Mouse (Mus musculus): ENCODE measurements around the gene Ptpra. TPM values are rescaled to one million over a fixed set of nuclear protein-coding genes. Genes with fewer than 3 reads are reported as not detected.

The Ptpra gene
- polyA plus RNA-seq, 1 experiment from 2014 or later: 102 TPM

DNA sequence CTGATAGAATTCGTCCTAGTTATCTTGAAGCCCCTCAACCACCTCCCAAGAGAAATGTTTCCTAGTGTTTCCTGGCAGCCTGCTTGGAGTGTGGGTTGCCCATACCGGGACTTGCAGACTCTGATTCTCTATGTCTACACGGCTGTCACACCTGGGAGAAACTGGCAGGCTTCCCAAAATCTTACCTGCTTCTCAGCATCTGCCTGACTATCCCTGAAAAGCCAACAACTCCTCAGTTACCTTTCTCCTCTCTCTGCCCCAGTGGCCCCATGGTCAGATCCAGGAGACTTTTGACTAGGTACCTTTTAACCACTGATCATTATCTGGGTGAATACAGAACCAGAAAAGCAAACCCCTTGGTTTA, 1.6 kb downstream of the Ptpra start:
- H3K27ac ChIP-seq (ENCODE audit: low read depth, low read length): no peak overlapping the region
- H3K9me3 ChIP-seq (ENCODE audit: control insufficient read depth, low read length): no peaks in the 10 kb centered on the region
- H3K4me3 ChIP-seq (ENCODE audit: low read depth, low read length): no peak overlapping the region
- DNase-seq (ENCODE audit: low spot score): no peak
- 0 out of 2 replicates have a peak, but pooled peaks cover 2% of the 10 kb centered on the region for H3K4me1 ChIP-seq (replicated peaks; ENCODE audit: control insufficient read depth, insufficient read depth, low read length)
- H3K27me3 ChIP-seq (ENCODE audit: control insufficient read depth, insufficient read depth, low read length): peaks cover 2% of the 10 kb centered on the region; the same call in 1 of the 2 replicates
- H3K36me3 ChIP-seq (ENCODE audit: control insufficient read depth, insufficient read depth, low read length): no peaks in the 10 kb centered on the region
- 75% methylated on average over 3 of the region's 3 CpGs for WGBS
- H3K9ac ChIP-seq (ENCODE audit: low read depth, low read length): no peak overlapping the region
- ATAC-seq (ENCODE audit: low FRiP score): no peak
- peak overlapping the region; percentile 82; the same call in 1 of the 2 replicates for H3K4me2 ChIP-seq (replicated peaks; ENCODE audit: low read depth, low read length)

GRCm38 (mm10) chr2:130452266-130452665, 2.2 kb downstream of the Ptpra start:
- no peak for ATAC-seq (ENCODE audit: low FRiP score)

DNA sequence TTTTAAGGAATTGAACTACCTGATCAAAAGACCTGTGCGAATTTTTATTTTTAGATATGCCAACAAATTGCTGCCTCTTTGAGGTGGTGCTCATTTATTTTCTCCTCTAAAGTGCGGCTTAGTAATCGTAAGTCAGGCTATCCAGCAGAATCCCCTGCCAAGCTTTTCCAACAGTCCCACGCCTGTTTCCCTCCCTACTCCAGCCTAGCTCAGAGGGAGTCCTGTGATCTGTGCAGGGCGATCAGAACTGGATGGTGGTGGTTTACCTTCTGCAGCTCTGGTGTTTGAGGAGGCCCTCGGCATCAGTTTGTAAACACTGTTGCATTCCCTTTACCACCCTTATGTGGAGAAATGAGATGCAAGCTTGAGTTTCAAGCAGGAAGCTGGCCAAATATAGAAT, 3.3 kb downstream of the Ptpra start:
- WGBS: 80% methylated on average over 6 of the region's 6 CpGs
- no peak for ATAC-seq (ENCODE audit: low FRiP score)
- Histone ChIP-seq H3K4me2 (replicated peaks; ENCODE audit: low read depth, low read length) (no peak overlapping the region), H3K4me3 (ENCODE audit: low read depth, low read length) (no peak overlapping the region), H3K27ac (ENCODE audit: low read depth, low read length) (no peak overlapping the region), H3K9me3 (ENCODE audit: control insufficient read depth, low read length) (no peaks in the 10 kb centered on the region), H3K4me1 (replicated peaks; ENCODE audit: control insufficient read depth, insufficient read depth, low read length) (0 out of 2 replicates have a peak, but pooled peaks cover 2% of the 10 kb centered on the region), H3K36me3 (ENCODE audit: control insufficient read depth, insufficient read depth, low read length) (no peaks in the 10 kb centered on the region), H3K27me3 (ENCODE audit: control insufficient read depth, insufficient read depth, low read length) (peaks cover 2% of the 10 kb centered on the region; the same call in 1 of the 2 replicates), H3K9ac (ENCODE audit: low read depth, low read length) (no peak overlapping the region)
- DNase-seq (ENCODE audit: low spot score): no peak

More at GRCm38 (mm10) chr2:130452266-130452665, 2.2 kb downstream of the Ptpra start:
- no peak for DNase-seq (ENCODE audit: low spot score)
- Histone ChIP-seq H3K36me3 (ENCODE audit: control insufficient read depth, insufficient read depth, low read length) (no peaks in the 10 kb centered on the region), H3K27ac (ENCODE audit: low read depth, low read length) (no peak overlapping the region), H3K9ac (ENCODE audit: low read depth, low read length) (no peak overlapping the region), H3K4me3 (ENCODE audit: low read depth, low read length) (no peak overlapping the region), H3K4me1 (replicated peaks; ENCODE audit: control insufficient read depth, insufficient read depth, low read length) (0 out of 2 replicates have a peak, but pooled peaks cover 2% of the 10 kb centered on the region), H3K9me3 (ENCODE audit: control insufficient read depth, low read length) (no peaks in the 10 kb centered on the region), H3K4me2 (replicated peaks; ENCODE audit: low read depth, low read length) (no peak overlapping the region), H3K27me3 (ENCODE audit: control insufficient read depth, insufficient read depth, low read length) (peaks cover 2% of the 10 kb centered on the region; the same call in 1 of the 2 replicates)
- 70% methylated on average over 2 of the region's 2 CpGs for WGBS

GRCm38 (mm10) chr2:130454748-130455370, 4.8 kb downstream of the Ptpra start:
- Histone ChIP-seq H3K9me3 (ENCODE audit: control insufficient read depth, low read length) (no peaks in the 10 kb centered on the region), H3K4me2 (replicated peaks; ENCODE audit: low read depth, low read length) (no peak overlapping the region), H3K9ac (ENCODE audit: low read depth, low read length) (no peak overlapping the region), H3K27ac (ENCODE audit: low read depth, low read length) (no peak overlapping the region), H3K36me3 (ENCODE audit: control insufficient read depth, insufficient read depth, low read length) (no peaks in the 10 kb centered on the region), H3K27me3 (ENCODE audit: control insufficient read depth, insufficient read depth, low read length) (no peaks in the 10 kb centered on the region), H3K4me3 (ENCODE audit: low read depth, low read length) (no peak overlapping the region), H3K4me1 (replicated peaks; ENCODE audit: control insufficient read depth, insufficient read depth, low read length) (0 out of 2 replicates have a peak, but pooled peaks cover 2% of the 10 kb centered on the region)
- 85% methylated on average over 6 of the region's 6 CpGs for WGBS
- ATAC-seq (ENCODE audit: low FRiP score) (no peak), DNase-seq (ENCODE audit: low spot score) (no peak)

GRCm38 (mm10) chr2:130457871-130458270, 7.8 kb downstream of the Ptpra start:
- no peak for ATAC-seq (ENCODE audit: low FRiP score)
- no peak overlapping the region for H3K4me3 ChIP-seq (ENCODE audit: low read depth, low read length)
- no peak for DNase-seq (ENCODE audit: low spot score)
- H3K4me1 ChIP-seq (replicated peaks; ENCODE audit: control insufficient read depth, insufficient read depth, low read length): no peaks in the 10 kb centered on the region
- WGBS: 89% methylated on average over 3 of the region's 3 CpGs
- no peaks in the 10 kb centered on the region for H3K9me3 ChIP-seq (ENCODE audit: control insufficient read depth, low read length)
- H3K4me2 ChIP-seq (replicated peaks; ENCODE audit: low read depth, low read length): no peak overlapping the region
- H3K36me3 ChIP-seq (ENCODE audit: control insufficient read depth, insufficient read depth, low read length): no peaks in the 10 kb centered on the region
- no peak overlapping the region for H3K9ac ChIP-seq (ENCODE audit: low read depth, low read length)
- no peaks in the 10 kb centered on the region for H3K27me3 ChIP-seq (ENCODE audit: control insufficient read depth, insufficient read depth, low read length)
- no peak overlapping the region for H3K27ac ChIP-seq (ENCODE audit: low read depth, low read length)

GRCm38 (mm10) chr2:130459576-130459975, 9.5 kb downstream of the Ptpra start:
- Histone ChIP-seq H3K9me3 (ENCODE audit: control insufficient read depth, low read length) (no peaks in the 10 kb centered on the region), H3K36me3 (ENCODE audit: control insufficient read depth, insufficient read depth, low read length) (no peaks in the 10 kb centered on the region), H3K27me3 (ENCODE audit: control insufficient read depth, insufficient read depth, low read length) (no peaks in the 10 kb centered on the region), H3K27ac (ENCODE audit: low read depth, low read length) (no peak overlapping the region), H3K4me2 (replicated peaks; ENCODE audit: low read depth, low read length) (no peak overlapping the region), H3K9ac (ENCODE audit: low read depth, low read length) (no peak overlapping the region), H3K4me1 (replicated peaks; ENCODE audit: control insufficient read depth, insufficient read depth, low read length) (no peaks in the 10 kb centered on the region), H3K4me3 (ENCODE audit: low read depth, low read length) (no peak overlapping the region)
- 93% methylated on average over 3 of the region's 3 CpGs for WGBS
- no peak for DNase-seq (ENCODE audit: low spot score)
- ATAC-seq (ENCODE audit: low FRiP score): no peak

GRCm38 (mm10) chr2:130461287-130462071, 11.4 kb downstream of the Ptpra start:
- 83% methylated on average over 15 of the region's 15 CpGs for WGBS
- Histone ChIP-seq H3K27me3 (ENCODE audit: control insufficient read depth, insufficient read depth, low read length) (no peaks in the 10 kb centered on the region), H3K4me2 (replicated peaks; ENCODE audit: low read depth, low read length) (no peak overlapping the region), H3K27ac (ENCODE audit: low read depth, low read length) (no peak overlapping the region), H3K9ac (ENCODE audit: low read depth, low read length) (no peak overlapping the region), H3K9me3 (ENCODE audit: control insufficient read depth, low read length) (no peaks in the 10 kb centered on the region), H3K4me1 (replicated peaks; ENCODE audit: control insufficient read depth, insufficient read depth, low read length) (no peaks in the 10 kb centered on the region), H3K36me3 (ENCODE audit: control insufficient read depth, insufficient read depth, low read length) (no peaks in the 10 kb centered on the region), H3K4me3 (ENCODE audit: low read depth, low read length) (no peak overlapping the region)
- ATAC-seq (ENCODE audit: low FRiP score) (no peak), DNase-seq (ENCODE audit: low spot score) (no peak)

DNA sequence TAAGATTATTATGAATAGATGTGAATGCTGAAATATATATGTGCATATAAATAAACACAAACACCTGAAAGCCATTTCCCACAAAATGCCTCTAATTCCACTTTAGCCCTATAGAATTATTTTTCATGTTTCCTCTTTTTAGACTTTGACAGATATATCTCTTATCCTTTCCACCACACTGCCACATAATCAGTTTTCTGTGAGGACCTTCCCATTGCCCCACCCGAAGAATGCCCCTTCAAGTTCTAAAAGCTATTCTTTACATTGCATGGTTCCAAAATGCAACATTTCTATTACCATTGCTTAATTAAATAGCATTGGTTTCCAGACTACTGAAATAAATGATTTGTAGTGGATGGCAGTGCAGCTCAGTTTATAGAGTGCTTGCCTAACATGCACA, 16.4 kb downstream of the Ptpra start:
- H3K4me1 ChIP-seq (replicated peaks; ENCODE audit: control insufficient read depth, insufficient read depth, low read length): no peaks in the 10 kb centered on the region
- no peaks in the 10 kb centered on the region for H3K9me3 ChIP-seq (ENCODE audit: control insufficient read depth, low read length)
- no peak overlapping the region for H3K4me2 ChIP-seq (replicated peaks; ENCODE audit: low read depth, low read length)
- no peaks in the 10 kb centered on the region for H3K27me3 ChIP-seq (ENCODE audit: control insufficient read depth, insufficient read depth, low read length)
- H3K27ac ChIP-seq (ENCODE audit: low read depth, low read length): no peak overlapping the region
- WGBS: 95% methylated on average over 1 of the region's 1 CpGs
- H3K9ac ChIP-seq (ENCODE audit: low read depth, low read length): no peak overlapping the region
- DNase-seq (ENCODE audit: low spot score) (no peak), ATAC-seq (ENCODE audit: low FRiP score) (no peak)
- H3K4me3 ChIP-seq (ENCODE audit: low read depth, low read length): no peak overlapping the region
- H3K36me3 ChIP-seq (ENCODE audit: control insufficient read depth, insufficient read depth, low read length): no peaks in the 10 kb centered on the region

DNA sequence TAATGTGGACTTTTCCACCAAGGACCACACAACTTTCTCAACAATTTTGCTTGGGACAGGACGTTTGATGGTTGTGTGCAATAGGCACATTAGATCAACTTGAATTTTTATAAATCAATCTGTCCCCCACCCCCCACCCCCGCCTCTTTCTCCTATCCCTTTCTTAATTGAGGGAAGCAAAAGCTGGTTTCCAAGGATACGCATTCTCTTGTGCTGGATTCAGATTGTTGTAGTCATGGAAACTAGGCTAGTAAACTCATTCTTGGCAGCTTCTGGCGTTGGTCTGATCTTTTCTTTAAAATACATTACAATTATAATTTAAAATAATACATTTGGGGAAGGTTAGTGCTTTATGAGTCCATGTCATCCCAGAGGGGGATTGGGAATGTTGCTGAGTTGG, 19.3 kb downstream of the Ptpra start:
- Histone ChIP-seq H3K27ac (ENCODE audit: low read depth, low read length) (no peak overlapping the region), H3K9ac (ENCODE audit: low read depth, low read length) (no peak overlapping the region), H3K27me3 (ENCODE audit: control insufficient read depth, insufficient read depth, low read length) (no peaks in the 10 kb centered on the region), H3K36me3 (ENCODE audit: control insufficient read depth, insufficient read depth, low read length) (no peaks in the 10 kb centered on the region), H3K4me3 (ENCODE audit: low read depth, low read length) (no peak overlapping the region), H3K4me1 (replicated peaks; ENCODE audit: control insufficient read depth, insufficient read depth, low read length) (no peaks in the 10 kb centered on the region), H3K9me3 (ENCODE audit: control insufficient read depth, low read length) (no peaks in the 10 kb centered on the region), H3K4me2 (replicated peaks; ENCODE audit: low read depth, low read length) (no peak overlapping the region; the same call in 1 of the 2 replicates)
- 42% methylated on average over 4 of the region's 4 CpGs for WGBS
- DNase-seq (ENCODE audit: low spot score) (peak; percentile 50), ATAC-seq (ENCODE audit: low FRiP score) (no peak)

Measured in hindbrain, embryonic 11.5 days (tissue).